Mouse (Mus musculus) lung, postnatal 0 days (tissue): ENCODE data around the gene Mindy4.

Experiments
- CTCF ChIP-seq: IDR thresholded peaks from 2 replicates; pipeline ENCODE4 v1.5.1; 2016; ENCODE audit warnings: antibody characterized with exemption, mild to moderate bottlenecking
- EP300 ChIP-seq: IDR thresholded peaks from 2 replicates; pipeline ENCODE4 v1.6.1; 2016; ENCODE audit warnings: antibody characterized with exemption, mild to moderate bottlenecking, control low read depth

- TF ChIP-seq CTCF, result no peak
- TF ChIP-seq EP300, result no peak
Measured at GRCm38 (mm10) chr6:55332100-55332772, 129.1 kb downstream of the Mindy4 start.
